Mouse (Mus musculus) spleen, adult 18-20 months (tissue): ENCODE data around the gene Map1lc3b.
A peak's percentile ranks its signal among the peaks of the same experiment; 100 is the strongest.

Source experiments
- DNase-seq, 2 experiments: peaks; one replicate each; pipeline ENCODE4 v3.0.0; 2022; ENCODE audit warnings: mixed read lengths in 2 of 2

The Map1lc3b gene

DNA sequence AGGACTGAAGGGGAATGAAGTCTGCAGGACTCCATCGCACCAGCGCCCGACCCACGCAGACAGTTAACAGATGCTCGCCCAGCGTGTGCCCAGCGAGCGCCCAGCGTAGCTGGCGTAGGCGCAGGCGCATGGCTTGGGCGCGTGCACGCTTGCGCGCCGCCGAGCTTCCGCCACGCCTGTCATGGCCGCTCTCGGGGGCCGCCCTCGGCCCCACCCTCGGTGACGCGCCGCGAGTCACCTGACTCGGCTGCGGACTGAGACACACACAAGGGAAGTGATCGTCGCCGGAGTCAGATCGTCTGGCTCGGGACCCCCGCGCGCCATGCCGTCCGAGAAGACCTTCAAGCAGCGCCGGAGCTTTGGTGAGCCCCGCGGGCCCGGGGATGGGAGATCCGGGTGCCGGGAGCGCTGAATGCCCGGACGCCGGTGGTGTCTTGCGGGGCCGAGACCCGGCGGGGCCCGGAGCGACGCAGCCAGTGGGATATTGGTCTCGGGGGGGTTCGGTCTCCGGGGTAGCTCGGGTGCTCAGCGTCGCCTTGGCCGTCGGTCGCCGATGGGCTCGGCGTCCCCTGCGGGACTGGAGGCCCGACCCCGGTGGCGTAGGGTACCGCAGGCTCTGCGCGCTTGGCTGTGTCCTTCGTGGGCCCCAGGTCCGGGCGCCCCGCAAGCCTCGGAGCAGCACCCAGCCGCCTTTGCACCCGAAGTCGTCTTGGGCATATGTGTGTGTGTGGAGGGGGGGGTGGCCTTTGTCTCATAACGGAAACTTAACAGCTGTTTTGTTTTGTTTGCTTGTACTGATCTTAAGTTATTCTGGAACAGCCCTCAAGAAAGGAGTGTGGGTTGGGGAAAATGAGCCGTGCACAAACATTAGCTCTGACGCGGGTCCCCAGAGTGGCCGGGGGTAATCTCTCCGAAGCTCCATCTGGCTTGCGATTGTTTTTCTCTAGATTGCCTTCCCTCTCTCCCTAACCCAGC, at the start of gene Map1lc3b:
Map1lc3b (plus strand) TSS at position 159 of the 975 bp plus-strand sequence.
- peak; percentile 93 to 97 for DNase-seq

DNA sequence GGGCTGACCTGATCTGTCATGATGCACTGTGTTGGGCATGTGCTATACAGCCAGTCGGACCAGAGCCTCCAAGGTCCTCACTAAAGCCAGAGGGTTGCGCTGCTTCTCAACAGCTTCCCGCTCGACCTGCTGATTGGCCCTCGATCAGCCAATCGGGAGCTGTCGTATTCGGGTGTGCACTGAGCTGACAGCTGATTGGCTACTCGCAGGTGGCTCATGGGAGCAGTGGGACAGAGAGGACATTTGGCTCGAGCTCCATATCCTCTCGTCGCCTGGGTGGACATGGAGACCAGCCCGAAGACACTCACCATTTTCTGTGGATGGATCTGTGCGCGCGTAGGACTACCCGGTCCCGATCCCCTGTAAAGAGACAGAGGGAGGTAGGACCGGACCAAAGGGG, 48.3 kb upstream of the Map1lc3b start:
- no peak for DNase-seq

DNA sequence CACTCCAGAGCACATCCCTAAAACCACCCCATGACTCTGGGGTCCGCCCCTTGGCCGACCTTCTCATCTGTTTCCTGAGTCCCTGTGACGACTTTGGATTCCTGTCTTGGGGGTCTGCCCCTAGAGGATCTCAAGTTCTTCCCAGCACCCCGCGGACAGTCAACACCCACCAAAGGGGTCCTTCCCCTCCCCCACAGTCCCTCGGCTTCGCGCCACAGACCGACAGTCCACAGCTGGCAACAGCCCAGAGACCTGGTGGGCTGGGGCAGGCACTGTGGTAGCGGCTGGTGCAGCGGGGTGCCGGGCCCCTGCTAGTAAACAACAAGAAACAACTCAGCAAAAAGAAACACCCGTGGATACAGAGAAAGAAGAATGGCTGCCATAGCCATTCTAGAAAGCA, 47.3 kb upstream of the Map1lc3b start:
- DNase-seq: no peak

DNA sequence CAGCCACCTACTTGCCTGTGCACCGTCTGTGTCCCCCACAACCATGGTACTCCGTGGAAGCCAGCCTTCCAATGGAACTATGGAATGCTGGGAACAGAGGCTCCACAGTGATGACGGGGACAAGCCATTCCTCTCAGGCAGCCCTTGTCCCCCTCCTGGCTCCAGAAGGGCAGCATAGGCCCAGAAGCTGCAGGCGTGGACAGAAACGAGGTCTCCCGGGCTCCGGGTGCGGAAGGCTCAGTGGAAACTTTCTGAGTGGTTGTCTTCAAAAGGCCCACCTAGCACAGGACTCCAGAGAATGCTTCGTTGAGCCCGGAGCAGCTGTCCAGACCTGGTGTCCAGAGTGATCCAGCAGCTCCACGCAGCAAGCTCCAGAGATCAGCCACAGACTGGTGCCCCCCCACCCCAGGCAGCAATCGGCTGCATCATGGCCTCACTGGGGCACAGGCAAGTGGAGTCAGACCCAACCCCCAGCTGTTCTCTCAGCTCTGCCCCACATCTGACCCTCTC, 45.8 kb upstream of the Map1lc3b start, which contains the start of gene 1700018B08Rik:
1700018B08Rik (minus strand) TSS at position 45 of the 510 bp plus-strand sequence.
- DNase-seq: no peak

DNA sequence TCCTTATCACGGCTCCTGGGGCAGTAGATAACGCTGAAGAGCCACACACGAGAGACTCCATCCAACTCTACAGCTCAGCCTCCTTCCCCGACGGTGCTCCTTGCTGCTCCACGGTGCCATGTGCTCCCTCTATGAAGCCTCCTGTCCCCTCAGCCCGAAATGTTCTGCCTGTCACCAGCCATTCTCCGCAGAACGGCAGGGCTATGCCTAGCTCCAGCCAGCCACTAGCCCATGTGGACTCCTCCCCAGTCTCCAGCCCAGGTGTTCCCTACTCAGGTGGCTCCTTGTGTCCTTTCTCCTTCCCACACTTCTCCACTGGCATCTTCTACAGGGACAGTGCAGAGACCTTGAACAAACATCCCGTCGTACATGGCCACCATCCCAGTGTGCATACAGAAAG, 45.2 kb upstream of the Map1lc3b start:
- DNase-seq: no peak

DNA sequence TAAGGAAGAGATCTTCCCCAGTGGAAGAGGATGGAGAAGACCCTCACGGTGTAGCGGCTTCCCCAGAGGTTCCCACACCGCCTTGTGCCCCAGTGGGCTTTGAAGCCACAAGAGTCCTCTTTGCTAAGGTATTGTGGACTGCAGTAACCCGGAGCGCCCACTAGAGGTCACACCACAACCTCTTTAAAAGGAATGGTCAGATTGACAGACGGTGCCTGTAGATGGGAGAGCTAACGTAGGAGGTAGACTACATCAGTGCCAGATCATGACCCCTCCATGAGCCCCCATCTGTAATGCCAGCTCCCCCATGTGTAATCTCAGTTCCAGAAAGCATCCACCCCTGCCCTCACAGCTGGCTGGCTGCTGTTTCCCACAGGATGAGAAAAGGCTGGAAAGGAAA, 43.0 kb upstream of the Map1lc3b start:
- DNase-seq: peak; percentile 47 to 70

DNA sequence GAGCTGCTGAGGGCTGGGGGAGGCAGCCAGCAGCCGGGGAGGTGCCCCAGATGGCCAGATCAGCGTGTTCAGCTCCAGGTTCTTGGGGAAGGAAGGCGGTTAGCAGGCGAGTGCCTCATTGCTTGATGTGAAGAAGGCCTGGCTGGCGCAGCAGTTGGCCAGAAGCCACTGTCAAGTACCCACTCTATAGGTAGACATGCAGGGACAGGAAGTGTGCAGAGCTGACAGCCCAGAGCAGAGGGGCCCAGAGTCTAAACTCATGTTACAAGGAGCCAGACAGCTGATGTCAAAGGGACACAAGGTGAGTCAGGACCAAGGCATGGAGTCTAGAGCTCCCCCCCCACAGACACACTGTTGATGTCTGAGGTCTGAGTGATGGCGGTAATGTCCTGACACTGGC, 40.1 kb upstream of the Map1lc3b start:
- no peak for DNase-seq

DNA sequence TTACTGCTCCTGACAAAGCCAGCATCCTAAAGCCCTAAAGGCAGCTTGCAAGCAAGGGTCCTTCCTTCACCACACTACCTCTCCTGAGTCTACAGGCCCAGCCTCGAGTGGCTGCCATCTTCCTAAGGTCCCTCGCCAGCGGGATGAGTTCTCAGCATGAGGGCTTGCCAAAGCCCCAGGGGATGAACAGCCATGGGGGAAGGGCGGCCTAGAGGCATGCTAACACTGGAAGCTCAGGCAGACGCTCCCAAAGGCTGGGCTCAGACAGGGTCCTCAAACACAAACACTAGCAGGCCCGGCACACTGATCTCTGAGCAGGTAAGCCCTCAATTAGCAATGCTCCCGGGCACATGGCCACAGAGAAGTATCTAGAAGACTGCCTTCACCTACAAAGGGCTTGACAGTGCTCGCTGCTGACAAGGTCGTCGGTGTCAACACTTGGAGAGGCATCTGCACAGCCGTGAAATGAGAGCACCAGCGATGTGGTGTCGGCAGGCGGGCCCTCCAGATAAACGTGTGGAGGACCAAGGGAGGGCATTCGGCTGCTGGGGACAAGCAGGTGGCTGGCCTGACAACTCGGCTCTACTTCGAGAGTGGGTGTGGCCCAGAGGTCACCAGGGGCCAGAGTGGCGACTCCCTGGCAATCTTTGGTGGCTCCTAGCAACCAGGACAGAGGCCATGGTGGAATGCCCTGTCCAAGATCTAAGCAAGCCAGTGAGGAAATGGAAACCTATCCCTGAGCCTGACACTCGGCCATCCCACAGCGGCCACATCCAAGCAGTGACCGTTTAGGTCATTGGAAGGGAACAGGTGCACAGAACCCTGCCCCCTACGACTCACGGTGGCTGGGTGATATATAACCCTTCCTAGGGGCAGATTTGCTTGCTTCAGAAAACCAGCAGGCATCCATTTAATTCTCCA, 38.8 kb upstream of the Map1lc3b start:
- no peak for DNase-seq

DNA sequence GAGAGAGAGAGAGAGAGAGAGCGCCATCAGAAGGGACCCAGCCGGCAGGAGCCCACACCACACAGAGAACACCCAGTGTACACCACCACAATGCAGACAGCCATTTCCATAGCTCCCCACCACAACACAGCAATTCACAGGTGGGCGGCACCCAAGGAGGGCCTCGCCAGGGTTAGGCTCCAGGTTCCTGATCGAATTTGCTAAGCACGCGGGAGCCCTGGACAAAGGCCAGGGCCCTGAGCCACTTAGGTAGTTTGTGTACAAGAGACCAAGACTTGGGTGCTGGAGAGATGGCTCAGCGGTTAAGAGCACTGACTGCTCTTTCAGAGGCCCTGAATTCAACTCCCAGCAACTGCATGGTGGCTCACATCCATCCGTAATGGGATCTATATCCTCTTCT, 37.7 kb upstream of the Map1lc3b start:
- DNase-seq: no peak

DNA sequence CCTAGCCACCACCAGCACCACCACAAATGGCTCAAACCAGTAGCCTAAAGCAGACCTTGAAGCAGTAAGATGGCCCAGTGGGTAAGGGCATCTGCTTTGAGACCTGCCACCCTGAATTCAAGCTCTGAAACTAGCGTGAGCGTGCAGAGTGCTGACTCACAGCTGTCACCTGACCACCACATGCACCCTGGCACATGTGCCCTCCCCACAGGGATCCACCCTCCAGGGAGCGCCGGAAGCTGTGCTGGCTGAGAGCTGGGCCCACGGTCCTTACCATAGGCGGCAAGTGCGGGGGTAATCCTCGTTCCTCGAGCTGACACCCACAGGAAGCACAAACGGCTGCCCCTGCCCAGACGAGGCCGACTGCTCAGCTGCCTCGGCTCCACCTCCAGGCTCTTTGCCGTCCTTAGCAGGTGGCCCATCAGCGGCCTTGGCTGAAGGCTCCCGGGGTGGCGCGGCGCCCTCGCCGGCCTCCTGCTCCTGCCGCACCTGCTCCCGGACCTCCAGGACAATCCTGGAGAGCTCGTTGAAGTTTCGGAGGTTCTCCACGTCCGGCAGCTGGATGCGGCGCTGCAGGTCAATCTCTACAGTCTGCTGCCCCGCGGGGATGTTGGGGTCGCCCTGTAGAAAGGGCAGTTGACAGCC, 36.2 kb upstream of the Map1lc3b start:
- DNase-seq: no peak

DNA sequence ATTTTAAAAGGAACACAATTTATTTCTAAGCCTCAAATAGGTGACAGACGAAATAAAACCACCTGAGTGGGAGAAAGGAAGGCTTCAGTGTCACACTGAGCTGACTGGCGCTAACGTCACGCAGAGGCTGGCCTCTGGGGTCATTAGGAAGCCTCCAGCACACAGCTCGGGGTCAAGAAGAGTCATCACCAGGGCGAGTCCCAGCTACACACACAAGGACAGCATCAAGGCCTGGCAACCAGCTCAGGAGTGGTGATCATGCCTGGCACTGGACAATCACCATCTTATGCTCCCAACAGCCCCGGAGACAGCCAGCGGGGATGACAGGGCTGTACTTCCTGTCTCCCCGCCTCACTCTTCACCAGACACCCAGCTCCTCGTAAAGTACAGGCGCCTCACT, 32.4 kb upstream of the Map1lc3b start:
- DNase-seq: no peak

DNA sequence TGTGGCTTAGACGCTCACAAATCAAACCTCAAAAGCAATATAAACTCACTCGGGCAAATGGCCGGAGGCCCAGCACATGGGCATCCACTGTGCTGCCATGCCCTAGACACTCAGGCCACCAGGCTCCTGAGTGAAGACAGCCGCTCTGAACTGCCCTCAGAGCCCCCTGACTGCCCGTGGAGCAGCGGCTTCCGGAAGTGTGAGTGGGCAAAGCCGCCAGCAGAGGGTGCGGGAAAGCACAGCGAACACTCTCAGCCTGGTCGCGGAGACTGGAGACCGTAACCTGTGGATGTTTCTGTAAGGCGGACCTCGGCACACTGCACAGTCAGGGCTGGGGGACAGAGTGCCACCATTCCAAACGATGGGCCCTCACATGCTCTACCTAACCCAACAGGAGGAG, 31.6 kb upstream of the Map1lc3b start:
- DNase-seq: no peak

DNA sequence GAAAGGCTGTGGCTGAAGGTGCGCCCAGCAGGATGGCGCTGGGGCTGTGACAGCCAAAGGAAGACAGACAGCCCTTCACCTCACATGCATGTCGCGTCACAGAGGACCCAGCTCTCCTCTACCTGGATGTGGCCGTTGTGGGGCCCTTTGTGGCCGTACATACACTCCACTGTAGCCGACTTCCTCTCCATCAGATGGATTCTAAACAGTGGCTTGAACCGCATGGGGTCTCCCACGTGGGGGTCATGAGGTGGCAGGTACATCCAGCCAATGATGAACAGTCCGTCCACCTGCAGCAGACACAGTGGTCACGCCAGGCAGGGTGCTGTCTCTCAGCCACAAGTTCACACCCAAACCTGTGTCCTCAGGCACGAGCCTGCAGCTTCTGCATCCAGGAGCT, 30.4 kb upstream of the Map1lc3b start:
- DNase-seq: no peak

DNA sequence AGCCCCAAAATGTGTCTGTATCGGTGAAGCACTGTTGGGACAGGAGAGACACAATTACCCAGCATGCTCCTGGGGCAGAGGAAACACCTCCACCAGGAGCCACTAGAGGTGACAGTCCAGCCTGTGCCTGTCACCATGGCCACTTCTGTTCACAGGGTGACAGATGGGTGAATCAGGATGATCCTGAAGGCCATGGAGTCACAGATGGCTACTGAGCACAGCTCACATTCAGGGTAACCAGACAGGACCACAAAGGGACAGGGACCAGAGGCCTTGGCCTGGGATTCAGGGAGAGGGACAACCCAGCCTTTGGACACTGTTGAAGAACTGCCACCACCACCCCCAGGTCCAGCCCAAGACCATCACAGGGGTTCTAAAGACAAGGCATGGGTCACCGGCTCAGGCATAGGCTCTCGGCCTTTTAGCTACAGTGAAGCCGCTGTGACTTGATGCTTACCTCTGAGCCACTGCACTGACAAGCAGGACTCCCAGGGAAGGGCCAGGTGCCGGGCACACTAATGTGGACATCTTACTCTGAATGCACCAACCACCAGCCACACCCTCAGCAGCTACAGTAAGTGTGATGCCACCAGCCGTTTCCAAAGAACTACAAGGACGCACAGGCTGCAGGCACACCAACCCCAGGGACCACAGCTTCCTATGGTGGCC, 29.6 kb upstream of the Map1lc3b start:
- DNase-seq: no peak

DNA sequence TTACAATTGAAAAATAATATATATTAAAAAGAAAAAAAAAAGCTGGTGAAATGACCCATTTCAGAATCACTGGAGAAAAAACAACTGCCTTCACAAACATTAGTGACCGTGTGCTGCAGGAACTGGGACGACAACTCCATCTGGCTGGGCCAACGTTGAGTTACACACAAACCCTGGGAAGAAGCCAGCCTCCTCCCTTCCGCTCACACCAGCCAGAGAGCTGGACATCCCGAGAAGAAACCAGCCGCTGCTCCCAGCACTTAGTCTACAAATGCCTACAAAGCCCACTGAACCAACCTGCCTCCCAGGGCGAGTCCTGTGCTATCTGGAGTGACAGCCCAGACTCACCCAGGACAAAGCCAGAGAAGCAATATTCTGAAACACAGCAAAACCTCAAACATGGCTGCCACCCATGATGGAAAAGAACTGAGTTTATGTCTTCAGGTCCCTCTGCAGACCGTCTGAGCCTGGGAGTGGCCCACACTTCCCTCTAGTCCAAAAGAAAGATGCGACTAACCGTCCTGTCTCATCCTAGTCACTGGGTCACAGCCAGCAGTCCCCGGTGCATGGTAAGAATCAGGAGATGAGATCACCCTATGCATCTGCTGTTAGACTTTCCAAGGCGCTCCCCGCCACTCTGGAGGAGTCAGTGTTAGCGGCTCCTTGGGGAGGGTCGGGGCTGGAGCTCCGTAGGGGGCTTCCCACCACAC, 28.4 kb upstream of the Map1lc3b start:
- DNase-seq: no peak

DNA sequence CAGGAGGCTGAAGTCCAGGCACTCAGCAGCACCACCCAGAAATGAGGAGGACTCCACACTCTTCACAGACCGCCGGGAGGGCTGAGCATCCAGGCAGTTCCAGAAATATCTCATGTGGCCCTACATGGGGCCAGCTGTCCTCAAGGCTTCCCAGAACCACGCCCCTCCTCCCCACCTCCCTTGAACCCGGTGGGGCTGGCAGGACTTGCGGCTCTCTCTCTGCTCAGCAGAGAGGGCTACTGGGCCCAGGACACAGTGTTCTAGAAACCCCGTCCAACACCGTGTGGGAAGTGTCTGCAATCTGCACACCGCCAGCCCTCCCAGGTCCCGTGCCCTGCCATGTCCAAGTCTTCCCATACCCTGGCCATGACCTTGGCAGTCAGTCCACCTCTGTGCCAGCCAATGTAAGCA, 27.2 kb upstream of the Map1lc3b start:
- no peak for DNase-seq

DNA sequence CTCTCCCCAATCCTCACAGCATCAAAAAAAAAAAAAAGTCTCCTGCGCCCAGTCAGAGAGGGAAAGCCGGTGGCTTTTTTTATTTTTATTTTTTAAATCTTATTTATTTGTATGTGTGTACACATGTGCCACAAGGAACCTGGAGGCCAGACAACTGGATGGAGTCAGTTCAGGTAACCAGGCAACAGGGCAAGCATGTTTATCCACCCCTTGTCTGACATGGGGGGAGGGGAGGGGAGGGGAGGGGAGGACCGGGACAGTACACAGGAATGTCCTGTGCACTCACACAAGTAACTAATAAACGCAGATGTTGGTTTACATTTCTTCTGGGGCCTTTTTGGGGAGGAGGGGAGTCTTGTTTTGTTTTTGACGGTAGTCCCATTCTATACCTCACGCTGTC, 26.5 kb upstream of the Map1lc3b start:
- DNase-seq: no peak

DNA sequence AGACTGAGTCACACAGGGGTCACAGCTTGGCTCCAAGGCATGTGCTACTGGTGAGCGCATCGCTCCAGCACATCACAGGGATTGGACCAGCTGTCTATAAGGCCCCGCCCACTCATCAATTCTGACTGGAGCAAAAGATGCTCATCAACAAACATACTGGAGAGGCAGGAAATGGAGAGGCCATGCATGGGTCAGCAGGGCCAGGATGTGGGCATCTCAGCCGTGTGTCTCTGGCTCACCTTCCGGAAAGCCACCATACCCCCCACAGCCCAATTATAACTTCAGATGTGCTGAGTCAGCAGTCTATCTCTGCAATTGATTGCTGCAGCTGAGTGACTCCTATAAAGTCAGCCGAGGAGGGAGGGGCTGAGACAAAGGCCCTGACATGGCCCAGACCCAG, 21.8 kb upstream of the Map1lc3b start:
- DNase-seq: no peak

DNA sequence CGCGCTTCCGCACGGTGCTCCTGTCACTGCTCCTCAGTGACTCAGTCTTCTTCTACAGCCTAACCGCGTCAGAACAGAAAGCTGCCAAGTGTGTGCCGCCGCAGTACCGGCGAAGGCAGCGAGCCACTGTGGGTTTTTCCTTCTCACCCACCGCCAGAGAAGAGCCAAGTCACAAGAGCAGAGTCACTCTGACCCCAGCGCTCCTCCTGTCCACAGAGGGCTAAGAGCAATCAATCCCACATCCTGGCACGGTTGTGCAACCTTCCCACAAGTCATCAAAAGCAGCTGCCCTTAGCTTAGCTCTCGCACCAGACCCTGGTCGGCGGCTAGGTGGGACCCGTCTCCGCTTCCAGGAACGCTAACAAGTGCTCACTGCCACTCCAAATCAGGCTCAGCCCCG, 19.8 kb upstream of the Map1lc3b start:
- DNase-seq: no peak

DNA sequence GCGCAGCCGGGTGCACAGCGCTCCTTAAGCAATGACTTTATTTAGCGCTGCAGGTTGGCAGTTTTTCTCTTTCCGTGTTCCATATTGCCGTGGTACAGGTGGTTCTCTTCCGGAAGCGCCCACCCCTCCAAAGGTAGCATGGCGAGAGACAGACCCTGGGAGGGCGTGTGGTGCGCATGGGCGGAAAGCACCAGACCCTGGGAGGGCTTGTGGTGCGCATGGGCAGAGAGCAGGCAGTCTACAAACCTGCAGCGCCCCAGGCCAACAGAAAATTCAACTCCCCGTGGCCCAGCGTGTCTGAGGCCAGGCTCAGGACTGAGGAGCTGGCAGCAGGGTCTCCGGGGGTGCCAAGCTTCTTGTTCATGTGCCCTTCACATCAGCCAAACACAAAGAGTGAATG, 19.4 kb upstream of the Map1lc3b start:
- no peak for DNase-seq

DNA sequence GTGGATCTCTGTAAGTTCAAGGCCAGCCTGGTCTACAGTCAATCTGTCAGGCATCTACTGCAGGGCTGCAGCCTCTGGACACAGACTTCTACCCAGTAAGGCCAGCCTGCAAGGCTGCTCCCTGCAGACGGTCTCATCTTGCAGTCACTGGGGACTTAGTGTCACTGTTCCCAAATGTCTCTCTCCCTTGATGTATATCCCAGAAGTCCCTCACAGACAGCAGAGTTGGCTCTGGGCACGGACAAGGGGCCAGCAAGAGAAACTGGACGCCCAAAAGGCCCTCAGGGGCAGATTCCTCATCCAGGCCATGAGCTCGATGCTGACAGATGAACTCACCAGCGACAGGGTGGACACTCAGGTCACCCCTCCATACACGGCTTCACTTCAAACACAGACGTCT, 18.0 kb upstream of the Map1lc3b start:
- DNase-seq: no peak

DNA sequence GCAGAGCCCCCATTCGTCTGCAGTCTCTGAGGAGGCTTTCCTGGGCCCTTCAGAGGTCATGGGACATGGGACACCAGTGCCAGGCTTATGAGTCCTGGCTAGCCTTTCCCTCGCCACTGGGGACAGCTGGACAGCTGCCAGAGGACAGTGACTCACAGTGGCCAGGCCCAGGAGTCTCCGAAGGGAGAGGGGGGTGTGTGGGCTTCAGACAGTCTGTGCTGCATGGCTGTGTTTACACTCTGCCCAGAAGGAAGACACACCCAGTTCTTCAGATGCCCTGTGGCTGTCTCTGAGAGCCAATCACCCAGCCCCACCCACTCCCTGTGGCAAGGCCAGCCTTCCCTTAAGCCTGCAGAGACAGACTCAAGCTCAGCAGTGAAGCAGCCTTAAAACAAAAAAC, 16.9 kb upstream of the Map1lc3b start:
- no peak for DNase-seq
